Mouse (Mus musculus) CH12.LX (cell line): ENCODE results near the gene Slc27a1. TPM values are rescaled to one million over a fixed set of nuclear protein-coding genes. Genes with fewer than 3 reads are reported as not detected.

Experiments
- DNase-seq: peaks from one replicate; pipeline ENCODE4 v3.0.0-alpha.2; 2013; ENCODE audit errors: extremely low read depth
- H3K27ac ChIP-seq: 2 replicates; pipeline ENCODE4 v1.5.1; 2012; ENCODE audit warnings: low read depth, mild to moderate bottlenecking, control low read depth, moderate library complexity; ENCODE audit not compliant: insufficient read depth
- H3K27me3 ChIP-seq: replicated peaks from 2 replicates; pipeline ENCODE3; 2012; ENCODE audit warnings: inconsistent platforms
- H3K36me3 ChIP-seq, 2 experiments: replicated peaks in 1 of 2; 2 replicates each; pipeline versions ENCODE3 to v1.6.1; 2012; ENCODE audit warnings: inconsistent platforms in 1 of 2, low read length in 1 of 2, mild to moderate bottlenecking in 1 of 2, mixed read lengths in 1 of 2, moderate library complexity in 1 of 2; ENCODE audit not compliant: control insufficient read depth in 1 of 2, insufficient read depth in 1 of 2
- H3K4me1 ChIP-seq, 2 experiments: 2 replicates each; pipeline ENCODE4 v1.6.1; 2012; ENCODE audit warnings: inconsistent platforms in 1 of 2, moderate library complexity in 1 of 2; ENCODE audit not compliant: insufficient read depth in 2 of 2, control insufficient read depth in 1 of 2
- H3K4me2 ChIP-seq: 2 replicates; pipeline ENCODE4 v1.6.1; 2012; ENCODE audit warnings: low read depth, mild to moderate bottlenecking, control low read depth; ENCODE audit not compliant: poor library complexity, insufficient read depth, severe bottlenecking
- H3K4me3 ChIP-seq, 3 experiments: fragments of 150-350 bp in 1 of 3; sonication (generic) in 1 of 3; replicated peaks in 1 of 3; 2 replicates each; pipeline versions ENCODE3 to v1.5.1; 2011 to 2012; ENCODE audit warnings: low read depth in 2 of 3, low read length in 2 of 3, mild to moderate bottlenecking in 2 of 3, moderate library complexity in 2 of 3, control low read depth in 1 of 3, improper control_type of control experiment in 1 of 3, inconsistent platforms in 1 of 3, mixed read lengths in 1 of 3; ENCODE audit not compliant: poor library complexity in 1 of 3
- H3K79me2 ChIP-seq: replicated peaks from 2 replicates; pipeline ENCODE4 v1.6.1; 2012; ENCODE audit warnings: mild to moderate bottlenecking, moderate library complexity; ENCODE audit not compliant: control insufficient read depth, poor library complexity, insufficient read depth, severe bottlenecking; ENCODE audit errors: extremely low read depth
- H3K9ac ChIP-seq: 2 replicates; pipeline ENCODE4 v1.6.1; 2012; ENCODE audit warnings: low read depth, mild to moderate bottlenecking, control low read depth, moderate library complexity; ENCODE audit not compliant: insufficient read depth
- H3K9me3 ChIP-seq: replicated peaks from 2 replicates; pipeline ENCODE3; 2012; ENCODE audit warnings: low read length, inconsistent platforms, mixed read lengths
- BHLHE40 ChIP-seq: IDR thresholded peaks from 2 replicates; pipeline ENCODE4 v1.6.1; 2011; ENCODE audit warnings: mild to moderate bottlenecking, low read depth, low read length, improper control_type of control experiment
- CHD1 ChIP-seq: IDR thresholded peaks from 2 replicates; pipeline ENCODE4 v1.6.1; 2012; ENCODE audit warnings: low read depth, low read length, improper control_type of control experiment, inconsistent platforms
- CHD2 ChIP-seq: IDR thresholded peaks from 2 replicates; pipeline ENCODE4 v1.6.1; 2011; ENCODE audit warnings: low read length, improper control_type of control experiment
- CTCF ChIP-seq, 2 experiments: IDR thresholded peaks in 1 of 2; conservative IDR thresholded peaks in 1 of 2; 2 replicates each; pipeline ENCODE4 v1.5.1; 2011 to 2012; ENCODE audit warnings: low read depth in 2 of 2, low read length in 2 of 2, improper control_type of control experiment in 1 of 2, inconsistent platforms in 1 of 2, mild to moderate bottlenecking in 1 of 2, moderate library complexity in 1 of 2
- E2F4 ChIP-seq: IDR thresholded peaks from 2 replicates; pipeline ENCODE4 v1.6.1; 2011; ENCODE audit warnings: low read depth, low read length, improper control_type of control experiment; ENCODE audit not compliant: insufficient replicate concordance
- ELF1 ChIP-seq: IDR thresholded peaks from 2 replicates; pipeline ENCODE4 v1.6.1; 2014; ENCODE audit warnings: low read depth, mild to moderate bottlenecking, inconsistent platforms, low read length, improper control_type of control experiment
- EP300 ChIP-seq: IDR thresholded peaks from 2 replicates; pipeline ENCODE4 v1.6.1; 2011; ENCODE audit warnings: low read length, improper control_type of control experiment
- ETS1 ChIP-seq: conservative IDR thresholded peaks from 2 replicates; pipeline ENCODE4 v1.6.1; 2012; ENCODE audit warnings: low read depth, mild to moderate bottlenecking, inconsistent platforms, low read length, improper control_type of control experiment, moderate library complexity
- GABPA ChIP-seq: IDR thresholded peaks from 2 replicates; pipeline ENCODE4 v1.6.1; 2012; ENCODE audit warnings: low read depth, low read length, improper control_type of control experiment, inconsistent platforms; ENCODE audit not compliant: insufficient replicate concordance
- HCFC1 ChIP-seq: IDR thresholded peaks from 2 replicates; pipeline ENCODE4 v1.6.1; 2012; ENCODE audit warnings: low read depth, mild to moderate bottlenecking, inconsistent platforms, low read length, improper control_type of control experiment
- IRF4 ChIP-seq: IDR thresholded peaks from 2 replicates; pipeline ENCODE4 v1.6.1; 2014; ENCODE audit warnings: low read depth, mild to moderate bottlenecking, inconsistent platforms, low read length, improper control_type of control experiment
- JUN ChIP-seq: IDR thresholded peaks from 2 replicates; pipeline ENCODE4 v1.6.1; 2011; ENCODE audit warnings: low read depth, mild to moderate bottlenecking, low read length, improper control_type of control experiment, moderate library complexity; ENCODE audit not compliant: insufficient read depth
- JUND ChIP-seq: conservative IDR thresholded peaks from 2 replicates; pipeline ENCODE4 v1.6.1; 2011; ENCODE audit warnings: low read depth, low read length, improper control_type of control experiment
- KAT2A ChIP-seq: IDR thresholded peaks from 2 replicates; pipeline ENCODE4 v1.6.1; 2012; ENCODE audit warnings: low read length, improper control_type of control experiment, inconsistent platforms; ENCODE audit not compliant: insufficient replicate concordance
- MAFK ChIP-seq: IDR thresholded peaks from 2 replicates; pipeline ENCODE4 v1.6.1; 2011; ENCODE audit warnings: low read length, improper control_type of control experiment; ENCODE audit not compliant: insufficient replicate concordance
- MAX ChIP-seq: IDR thresholded peaks from 2 replicates; pipeline ENCODE4 v1.6.1; 2011; ENCODE audit warnings: low read length, improper control_type of control experiment
- MAZ ChIP-seq: IDR thresholded peaks from 2 replicates; pipeline ENCODE4 v1.6.1; 2012; ENCODE audit warnings: low read depth, mild to moderate bottlenecking, inconsistent platforms, low read length, improper control_type of control experiment, moderate library complexity
- MEF2A ChIP-seq: IDR thresholded peaks from 2 replicates; pipeline ENCODE4 v1.6.1; 2014; ENCODE audit warnings: low read depth, mild to moderate bottlenecking, inconsistent platforms, low read length, improper control_type of control experiment, borderline replicate concordance
- MXI1 ChIP-seq: IDR thresholded peaks from 2 replicates; pipeline ENCODE4 v1.6.1; 2011; ENCODE audit warnings: mild to moderate bottlenecking, low read depth, low read length, improper control_type of control experiment
- MYC ChIP-seq: IDR thresholded peaks from 2 replicates; pipeline ENCODE4 v1.6.1; 2011; ENCODE audit warnings: low read depth, mild to moderate bottlenecking, improper control_type of control experiment, low read length
- NELFE ChIP-seq: IDR thresholded peaks from 2 replicates; pipeline ENCODE4 v1.6.1; 2011; ENCODE audit warnings: low read depth, low read length, improper control_type of control experiment
- NRF1 ChIP-seq: IDR thresholded peaks from 2 replicates; pipeline ENCODE4 v1.6.1; 2014; ENCODE audit warnings: low read depth, mild to moderate bottlenecking, inconsistent platforms, low read length, improper control_type of control experiment, moderate library complexity
- PAX5 ChIP-seq: IDR thresholded peaks from 2 replicates; pipeline ENCODE4 v1.6.1; 2012; ENCODE audit warnings: low read length, inconsistent platforms, mixed read lengths
- POLR2A ChIP-seq: IDR thresholded peaks from 2 replicates; pipeline ENCODE4 v1.6.1; 2011; ENCODE audit warnings: low read depth, mild to moderate bottlenecking, improper control_type of control experiment, low read length
- POLR2AphosphoS2 ChIP-seq: IDR thresholded peaks from 2 replicates; pipeline ENCODE4 v1.6.1; 2011; ENCODE audit warnings: low read depth, low read length, improper control_type of control experiment
- RAD21 ChIP-seq: IDR thresholded peaks from 2 replicates; pipeline ENCODE4 v1.6.1; 2011; ENCODE audit warnings: low read depth, mild to moderate bottlenecking, low read length, improper control_type of control experiment, moderate library complexity
- RCOR1 ChIP-seq: conservative IDR thresholded peaks from 2 replicates; pipeline ENCODE4 v1.6.1; 2012; ENCODE audit warnings: low read depth, mild to moderate bottlenecking, inconsistent platforms, low read length, improper control_type of control experiment
- SIN3A ChIP-seq: IDR thresholded peaks from 2 replicates; pipeline ENCODE4 v1.6.1; 2012; ENCODE audit warnings: low read length, improper control_type of control experiment, inconsistent platforms
- SMC3 ChIP-seq: IDR thresholded peaks from 2 replicates; pipeline ENCODE4 v1.6.1; 2011; ENCODE audit warnings: low read depth, low read length, improper control_type of control experiment
- TBP ChIP-seq: conservative IDR thresholded peaks from 2 replicates; pipeline ENCODE4 v1.6.1; 2011; ENCODE audit warnings: low read depth, low read length, improper control_type of control experiment
- TCF12 ChIP-seq: IDR thresholded peaks from 2 replicates; pipeline ENCODE4 v1.6.1; 2014; ENCODE audit warnings: low read depth, mild to moderate bottlenecking, inconsistent platforms, low read length, improper control_type of control experiment
- UBTF ChIP-seq: IDR thresholded peaks from 2 replicates; pipeline ENCODE4 v1.6.1; 2012; ENCODE audit warnings: low read depth, mild to moderate bottlenecking, inconsistent platforms, low read length, improper control_type of control experiment, moderate library complexity
- USF1 ChIP-seq: IDR thresholded peaks from 2 replicates; pipeline ENCODE4 v1.6.1; 2014; ENCODE audit warnings: low read depth, mild to moderate bottlenecking, inconsistent platforms, low read length, improper control_type of control experiment
- USF2 ChIP-seq: conservative IDR thresholded peaks from 2 replicates; pipeline ENCODE4 v1.6.1; 2011; ENCODE audit warnings: low read depth, low read length, improper control_type of control experiment
- ZC3H11A ChIP-seq: IDR thresholded peaks from 2 replicates; pipeline ENCODE4 v1.6.1; 2012; ENCODE audit warnings: low read depth, mild to moderate bottlenecking, inconsistent platforms, low read length, improper control_type of control experiment
- ZKSCAN1 ChIP-seq: IDR thresholded peaks from 2 replicates; pipeline ENCODE4 v1.6.1; 2012; ENCODE audit warnings: low read depth, inconsistent platforms, low read length, improper control_type of control experiment, borderline replicate concordance
- ZMIZ1 ChIP-seq: IDR thresholded peaks from 2 replicates; pipeline ENCODE4 v1.6.1; 2012; ENCODE audit warnings: low read depth, mild to moderate bottlenecking, inconsistent platforms, low read length, improper control_type of control experiment
- ZNF384 ChIP-seq: IDR thresholded peaks from 2 replicates; pipeline ENCODE4 v1.6.1; 2012; ENCODE audit warnings: low read depth, low read length, improper control_type of control experiment, inconsistent platforms
- dilution Hi-C: fragments of 300-500 bp; cut with MboI; formaldehyde crosslinking; loops from 2 replicates; pipeline ENCODE4 v1.14.3; 2020; ENCODE audit warnings: low sequenced_read_pairs; ENCODE audit not compliant: extremely low pct_unique_long_range_greater_than_20kb, extremely low pct_ligation_motif_present
- in situ Hi-C: fragments of 300-500 bp; cut with MboI; formaldehyde crosslinking; loops from 3 replicates; pipeline ENCODE4 v1.14.3; 2019; ENCODE audit warnings: low sequenced_read_pairs, low pct_ligation_motif_present, low pct_unique_long_range_greater_than_20kb, mixed read lengths
- polyA plus RNA-seq: library from polyadenylated mRNA; unstranded; fragments of >175 nt; gene quantifications from 2 replicates; pipeline ENCODE4 v1.2.1, GENCODE M21; 2012; ENCODE audit warnings: low read depth; ENCODE audit not compliant: insufficient read length
- total RNA-seq, 2 experiments: library from RNA; depleted of rRNA; stranded (reverse); fragments of 300-350 nt in 1 of 2; fragments of >200 nt in 1 of 2; gene quantifications; 2 replicates each; pipeline ENCODE4 v1.2.3; 2012 to 2014

The Slc27a1 gene
- total and polyA plus RNA-seq, 3 experiments = 1.8 to 4.0 (median 2.4) TPM

GRCm38 (mm10) chr8:71598375-71598774 is 29.7 kb downstream of the Slc27a1 start:
- no peaks in the 10 kb centered on the region for H3K27me3 ChIP-seq
- H3K9ac ChIP-seq = no peak overlapping the region
- peak overlapping the region; percentile 98 for H3K27ac ChIP-seq
- H3K4me2 ChIP-seq = 0 out of 2 replicates have a peak overlapping the region, but pooled peaks have one; percentile 40
- in situ Hi-C loops = no loop called here
- H3K9me3 ChIP-seq = no peaks in the 10 kb centered on the region
- TF ChIP-seq ZNF384 (no peak), GABPA (no peak), MEF2A (no peak), EP300 (peak; percentile 50; the same call in 1 of the 2 replicates), ELF1 (no peak), SIN3A (peak; percentile 64), CHD2 (no peak), ZC3H11A (no peak), NELFE (no peak), MAX (0 out of 2 replicates have a peak, but pooled peaks have one; percentile 45), JUN (peak; percentile 6; the same call in 1 of the 2 replicates), ZKSCAN1 (no peak), CHD1 (no peak), SMC3 (no peak), ZMIZ1 (no peak), HCFC1 (no peak), MXI1 (peak; percentile 19; the same call in 1 of the 2 replicates), TBP (no peak), TCF12 (peak; percentile 72), CTCF (conservative IDR thresholded peaks at IDR 0.05 in 1 of 2, IDR thresholded peaks at IDR 0.05 in 1 of 2; ENCODE audit: low read depth in 2 of 2, low read length in 2 of 2) (no peak), PAX5 (no peak), POLR2A (peak; percentile 45; the same call in 1 of the 2 replicates), BHLHE40 (peak; percentile 97), USF1 (no peak), ETS1 (peak; percentile 88), KAT2A (no peak), IRF4 (peak; percentile 85), MAZ (0 out of 2 replicates have a peak, but pooled peaks have one; percentile 37), JUND (no peak), USF2 (no peak), E2F4 (no peak), RCOR1 (peak; percentile 59; the same call in 1 of the 2 replicates), RAD21 (no peak), POLR2AphosphoS2 (no peak), UBTF (no peak), NRF1 (no peak), MAFK (no peak), MYC (peak; percentile 70)
- no peak for DNase-seq
- H3K79me2 ChIP-seq = peaks cover 10% of the 10 kb centered on the region
- H3K4me3 ChIP-seq = peak overlapping the region; percentile 50 to 71 (median 63)
- H3K36me3 ChIP-seq = peaks cover 25 to 60% of the 10 kb centered on the region in 2 experiments
- peaks cover 43 to 76% of the 10 kb centered on the region in 2 experiments for H3K4me1 ChIP-seq
- dilution Hi-C loops = no loop called here
